11 mouse cellular contexts compared by ENCODE assay signal in genomic region chr13:43582961-43583360, GRCm38 (mm10). TPM values are rescaled to one million over a fixed set of nuclear protein-coding genes. Genes with fewer than 3 reads are reported as not detected.
DNase-seq lines count a peak whose midpoint lies in the region; ATAC-seq lines count a peak whose summit lies in the region.
"Had no signal": no experiment of that assay in that cellular context is flagged by ENCODE, and none has a peak within 500 bp of the region (broad histone marks: within the 10 kb centered on the region; RNA-seq: fewer than 3 reads in every experiment).

No protein-coding gene starts in this region.

- ATAC-seq in kidney, embryonic 14.5 days (ENCODE audit: low FRiP score, low TSS enrichment) = no peak
- no peak for ATAC-seq in hindbrain, embryonic 12.5 days (ENCODE audit: low FRiP score)
- ATAC-seq in midbrain, embryonic 16.5 days = no peak

- no peak for DNase-seq in kidney, postnatal 4 days
- DNase-seq in embryonic facial prominence, embryonic 10.5 days (ENCODE audit: low spot score) = peak; percentile 47
- no peak for DNase-seq in cerebellum, adult 11 months
- no peak for DNase-seq in right cerebral cortex, postnatal 25 days
- DNase-seq in T-cell, adult 2 months (ENCODE audit: low spot score) = no peak
- DNase-seq: adrenal gland, adult 8-10 months; cerebellum, adult 2 months had no signal

- no peaks in the 10 kb centered on the region for H3K9me3 ChIP-seq in kidney, embryonic 14.5 days (ENCODE audit: control insufficient read depth, low read length)
- H3K9me3 ChIP-seq in embryonic facial prominence, embryonic 10.5 days = no peaks in the 10 kb centered on the region
- H3K9me3 ChIP-seq in hindbrain, embryonic 12.5 days (replicated peaks) = no peaks in the 10 kb centered on the region
- no peaks in the 10 kb centered on the region for H3K9me3 ChIP-seq in midbrain, embryonic 16.5 days (replicated peaks; ENCODE audit: control insufficient read depth, low read length, poor library complexity, severe bottlenecking)

- no peak overlapping the region for H3K27ac ChIP-seq in kidney, embryonic 14.5 days (ENCODE audit: low read depth, low read length)
- no peak overlapping the region for H3K27ac ChIP-seq in embryonic facial prominence, embryonic 10.5 days (replicated peaks)
- H3K27ac ChIP-seq in hindbrain, embryonic 12.5 days = no peak overlapping the region
- H3K27ac ChIP-seq in midbrain, embryonic 16.5 days (ENCODE audit: low read length) = no peak overlapping the region
- H3K27ac ChIP-seq: macrophage had no signal

- no peaks in the 10 kb centered on the region for H3K27me3 ChIP-seq in kidney, embryonic 14.5 days (ENCODE audit: control insufficient read depth, insufficient read depth, low read length)
- no peaks in the 10 kb centered on the region for H3K27me3 ChIP-seq in embryonic facial prominence, embryonic 10.5 days (replicated peaks; ENCODE audit: low read depth, poor library complexity, severe bottlenecking)
- no peaks in the 10 kb centered on the region for H3K27me3 ChIP-seq in hindbrain, embryonic 12.5 days
- H3K27me3 ChIP-seq in midbrain, embryonic 16.5 days (ENCODE audit: control insufficient read depth, insufficient read depth, low read depth, low read length) = no peaks in the 10 kb centered on the region

- H3K9ac ChIP-seq in kidney, embryonic 14.5 days (ENCODE audit: low read depth, low read length) = no peak overlapping the region
- H3K9ac ChIP-seq in hindbrain, embryonic 12.5 days = no peak overlapping the region
- peak overlapping the region; percentile 42; the same call in 1 of the 2 replicates for H3K9ac ChIP-seq in midbrain, embryonic 16.5 days (ENCODE audit: low read depth, low read length)

- H3K4me3 ChIP-seq in kidney, embryonic 14.5 days (ENCODE audit: low read length) = no peak overlapping the region
- peak overlapping the region; percentile 39 for H3K4me3 ChIP-seq in embryonic facial prominence, embryonic 10.5 days
- H3K4me3 ChIP-seq in hindbrain, embryonic 12.5 days = no peak overlapping the region
- 0 out of 2 replicates have a peak overlapping the region, but pooled peaks have one; percentile 11 for H3K4me3 ChIP-seq in midbrain, embryonic 16.5 days (ENCODE audit: low read depth, low read length)

- 42% methylated on average over 16 of the region's 16 CpGs for WGBS in kidney, embryonic 14.5 days
- 41% methylated on average over 16 of the region's 16 CpGs for WGBS in embryonic facial prominence, embryonic 10.5 days
- WGBS in hindbrain, embryonic 12.5 days = 45% methylated on average over 16 of the region's 16 CpGs
- WGBS in midbrain, embryonic 16.5 days = 33% methylated on average over 16 of the region's 16 CpGs

- no peaks in the 10 kb centered on the region for H3K36me3 ChIP-seq in kidney, embryonic 14.5 days (ENCODE audit: control insufficient read depth, insufficient read depth, low read length)
- H3K36me3 ChIP-seq in embryonic facial prominence, embryonic 10.5 days (replicated peaks) = no peaks in the 10 kb centered on the region
- no peaks in the 10 kb centered on the region for H3K36me3 ChIP-seq in hindbrain, embryonic 12.5 days
- H3K36me3 ChIP-seq in midbrain, embryonic 16.5 days (ENCODE audit: control insufficient read depth, insufficient read depth, low read length) = no peaks in the 10 kb centered on the region

- no peaks in the 10 kb centered on the region for H3K4me1 ChIP-seq in kidney, embryonic 14.5 days (ENCODE audit: control insufficient read depth, insufficient read depth, low read length)
- peaks cover 5% of the 10 kb centered on the region; the same call in 1 of the 2 replicates for H3K4me1 ChIP-seq in embryonic facial prominence, embryonic 10.5 days
- 0 out of 2 replicates have a peak, but pooled peaks cover 3% of the 10 kb centered on the region for H3K4me1 ChIP-seq in hindbrain, embryonic 12.5 days
- H3K4me1 ChIP-seq in midbrain, embryonic 16.5 days (ENCODE audit: control insufficient read depth, insufficient read depth, low read length) = peaks cover 4% of the 10 kb centered on the region; the same call in 1 of the 2 replicates

- H3K4me2 ChIP-seq in kidney, embryonic 14.5 days (replicated peaks; ENCODE audit: low read depth, low read length) = 0 out of 2 replicates have a peak overlapping the region, but pooled peaks have one; percentile 15
- peak overlapping the region; percentile 36 for H3K4me2 ChIP-seq in hindbrain, embryonic 12.5 days (replicated peaks)
- H3K4me2 ChIP-seq in midbrain, embryonic 16.5 days (ENCODE audit: low read length) = peak overlapping the region; percentile 43

RNA-seq across cellular contexts. Expression of gene Mcur1, which starts 23.0 kb away (rescaled TPM):
- 12.8 and 21.5 TPM in 2 replicates for polyA plus RNA-seq in kidney, embryonic 14.5 days (2014; fragmentation: Nextera tagmentation; extraction: Ambion mirVana)
- polyA plus RNA-seq in embryonic facial prominence, embryonic 10.5 days (2016; fragmentation: Nextera tagmentation; extraction: Ambion mirVana) = 9.5 and 10.1 TPM in 2 replicates
- polyA plus RNA-seq in hindbrain, embryonic 12.5 days (2016; fragmentation: Nextera tagmentation; extraction: Ambion mirVana) = 12.4 and 13.0 TPM in 2 replicates
- 5.6 and 6.2 TPM in 2 replicates for polyA plus RNA-seq in midbrain, embryonic 16.5 days (2015; fragmentation: Nextera tagmentation; extraction: Ambion mirVana)

RNA-seq across cellular contexts. Expression of gene Rnf182, which starts 32.5 kb away (rescaled TPM):
- 1.5 and 1.9 TPM in 2 replicates for polyA plus RNA-seq in kidney, embryonic 14.5 days (2014; fragmentation: Nextera tagmentation; extraction: Ambion mirVana)
- polyA plus RNA-seq in embryonic facial prominence, embryonic 10.5 days (2016; fragmentation: Nextera tagmentation; extraction: Ambion mirVana) = 5.3 and 7.1 TPM in 2 replicates
- 17.7 TPM in 2 replicates for polyA plus RNA-seq in hindbrain, embryonic 12.5 days (2016; fragmentation: Nextera tagmentation; extraction: Ambion mirVana)
- 32.7 and 38.9 TPM in 2 replicates for polyA plus RNA-seq in midbrain, embryonic 16.5 days (2015; fragmentation: Nextera tagmentation; extraction: Ambion mirVana)
- polyA plus RNA-seq: macrophage had no signal

Comparison
In these comparisons a context has a peak if more than half of its experiments do, and no peak if none do; other contexts are left out.
1. H3K4me3 ChIP-seq: peak in embryonic facial prominence, embryonic 10.5 days (single experiment) and midbrain, embryonic 16.5 days (single experiment); none in kidney, embryonic 14.5 days (single experiment) and hindbrain, embryonic 12.5 days (single experiment).
2. Peak in every context shown above with its lines, with median percentiles within 50 percentile points of each other: H3K4me2 ChIP-seq.